Mouse (Mus musculus) liver, embryonic 15.5 days (tissue): ENCODE measurements around the gene Tns2. TPM values are rescaled to one million over a fixed set of nuclear protein-coding genes. Genes with fewer than 3 reads are reported as not detected.

Experiments
- ATAC-seq: fragments of 200-750 bp; cut with Nextera tagmentation; 2 replicates; pipeline ENCODE4 v1.8.0; 2017; ENCODE audit warnings: moderate number of reproducible peaks, mild to moderate bottlenecking, moderate library complexity; ENCODE audit not compliant: insufficient read depth
- H3K27ac ChIP-seq: fragments of 300-500 bp; sonication (generic); replicated peaks from 2 replicates; pipeline ENCODE4 v1.5.1; 2015; ENCODE audit warnings: mild to moderate bottlenecking, inconsistent platforms
- H3K27me3 ChIP-seq: fragments of 300-500 bp; sonication (generic); 2 replicates; pipeline ENCODE4 v1.6.1; 2015; ENCODE audit warnings: mild to moderate bottlenecking, inconsistent platforms
- H3K36me3 ChIP-seq: fragments of 300-500 bp; sonication (generic); replicated peaks from 2 replicates; pipeline ENCODE4 v1.6.1; 2015; ENCODE audit warnings: moderate library complexity, mild to moderate bottlenecking, inconsistent platforms
- H3K4me1 ChIP-seq: fragments of 300-500 bp; sonication (generic); replicated peaks from 2 replicates; pipeline ENCODE4 v1.6.1; 2015; ENCODE audit warnings: inconsistent platforms
- H3K4me2 ChIP-seq: fragments of 300-500 bp; sonication (generic); 2 replicates; pipeline ENCODE4 v1.6.1; 2015; ENCODE audit warnings: moderate library complexity, mild to moderate bottlenecking, inconsistent platforms
- H3K4me3 ChIP-seq: fragments of 300-500 bp; sonication (generic); replicated peaks from 2 replicates; pipeline ENCODE4 v1.5.1; 2015; ENCODE audit warnings: mild to moderate bottlenecking, inconsistent platforms
- H3K9ac ChIP-seq: fragments of 300-500 bp; sonication (generic); 2 replicates; pipeline ENCODE4 v1.6.1; 2015; ENCODE audit warnings: moderate library complexity, mild to moderate bottlenecking, inconsistent platforms
- H3K9me3 ChIP-seq: fragments of 300-500 bp; sonication (generic); replicated peaks from 2 replicates; pipeline ENCODE4 v1.6.1; 2016; ENCODE audit warnings: inconsistent platforms
- WGBS: fragments of 180-500 bp; shearing (Covaris S2); methylation state at CpG from one replicate; pipeline ENCODE4 v1.1.7; 2015; ENCODE audit warnings: mixed read lengths; ENCODE audit not compliant: insufficient replicate concordance; 5-methylcytosine and 5-hydroxymethylcytosine counted together
- polyA plus RNA-seq: library from polyadenylated mRNA; unstranded; fragments of >200 nt; fragmentation: Nextera tagmentation; extraction: Ambion mirVana; gene quantifications from 2 replicates; pipeline ENCODE4 v1.2.1, GENCODE M21; 2015

Gene Tns2
- polyA plus RNA-seq, 1 experiment from 2014 or later, result 5.4 TPM

DNA sequence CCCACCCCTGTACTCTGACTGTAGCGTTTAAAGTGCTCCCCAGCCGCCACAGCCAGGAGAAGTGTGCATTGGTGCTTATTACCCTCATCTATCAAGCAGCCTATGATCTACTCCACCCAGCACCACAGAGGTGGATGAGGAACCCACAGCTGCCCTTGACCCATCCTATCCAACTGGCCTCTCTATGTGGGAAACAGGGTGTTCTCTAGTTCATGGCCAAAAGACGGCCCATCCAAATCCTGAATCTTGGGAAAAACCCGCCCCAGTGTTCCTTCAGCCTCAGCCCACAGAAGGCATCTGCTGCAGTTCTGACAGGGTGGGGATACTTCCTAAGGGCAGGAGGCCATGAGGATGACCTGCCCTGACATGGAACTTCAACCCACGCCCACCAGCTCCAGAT is 20.3 kb downstream of the Tns2 start:
- Histone ChIP-seq H3K36me3 (peaks cover 67% of the 10 kb centered on the region), H3K4me1 (peaks cover 7% of the 10 kb centered on the region)

DNA sequence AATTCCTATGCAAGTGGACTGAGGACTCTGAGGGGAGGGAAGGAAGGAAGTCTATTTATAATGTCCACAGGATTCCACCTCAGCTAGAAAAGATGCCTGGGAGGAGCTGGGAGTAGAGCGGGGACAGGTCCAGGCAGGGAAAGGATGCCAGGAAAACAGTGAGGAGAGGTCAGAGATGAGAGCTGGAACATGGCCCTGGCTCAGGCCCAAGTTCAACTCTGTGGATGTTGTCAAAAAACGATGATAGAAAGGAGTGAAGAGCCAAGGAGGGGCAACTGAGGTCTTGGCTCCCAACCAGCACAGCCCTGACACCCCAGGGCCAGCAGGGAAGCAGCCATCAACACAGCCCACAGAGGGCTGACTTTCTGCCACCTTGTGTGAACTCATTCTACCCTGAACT is 26.1 kb downstream of the Tns2 start:
- Histone ChIP-seq H3K9ac (no peak overlapping the region), H3K4me3 (no peak overlapping the region), H3K4me2 (no peak overlapping the region), H3K9me3 (no peaks in the 10 kb centered on the region), H3K4me1 (no peaks in the 10 kb centered on the region), H3K27me3 (no peaks in the 10 kb centered on the region), H3K36me3 (peaks cover 76% of the 10 kb centered on the region), H3K27ac (no peak overlapping the region)
- 0 out of 2 replicates have a peak, but pooled peaks have one; percentile 15 for ATAC-seq
- WGBS, result 57% methylated on average over 2 of the region's 2 CpGs

More for the DNA sequence above, 20.3 kb downstream of the Tns2 start:
- no peak overlapping the region for H3K4me2 ChIP-seq
- ATAC-seq, result no peak
- H3K27me3 ChIP-seq, result no peaks in the 10 kb centered on the region
- H3K27ac ChIP-seq, result no peak overlapping the region
- H3K9me3 ChIP-seq, result no peaks in the 10 kb centered on the region
- H3K9ac ChIP-seq, result no peak overlapping the region
- no peak overlapping the region for H3K4me3 ChIP-seq
- WGBS, result 71% methylated on average over 5 of the region's 5 CpGs

DNA sequence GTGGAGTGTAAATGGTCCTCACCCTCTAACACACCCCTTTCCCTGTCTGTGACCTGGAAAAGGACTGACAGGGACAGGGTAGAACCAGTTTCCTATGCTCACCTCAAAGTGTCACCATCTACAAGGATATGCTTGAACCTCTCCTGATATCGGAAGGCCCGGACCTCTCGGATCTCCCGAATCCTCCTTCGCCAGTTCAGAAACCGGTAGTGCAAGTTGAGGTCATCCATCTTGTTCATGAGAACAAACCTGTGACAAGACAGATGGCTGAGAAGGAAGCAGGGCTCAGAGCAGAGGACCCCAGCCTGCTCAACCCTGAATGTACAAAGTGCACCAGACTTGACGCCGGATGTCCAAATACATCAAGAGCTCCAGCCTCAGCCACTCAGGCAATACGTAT is 33.1 kb downstream of the Tns2 start:
- Histone ChIP-seq H3K27ac (no peak overlapping the region), H3K9me3 (no peaks in the 10 kb centered on the region), H3K9ac (no peak overlapping the region), H3K4me3 (no peak overlapping the region), H3K27me3 (no peaks in the 10 kb centered on the region), H3K36me3 (peaks cover 50% of the 10 kb centered on the region), H3K4me1 (peaks cover 30% of the 10 kb centered on the region), H3K4me2 (no peak overlapping the region)
- ATAC-seq, result no peak
- 87% methylated on average over 9 of the region's 9 CpGs for WGBS

DNA sequence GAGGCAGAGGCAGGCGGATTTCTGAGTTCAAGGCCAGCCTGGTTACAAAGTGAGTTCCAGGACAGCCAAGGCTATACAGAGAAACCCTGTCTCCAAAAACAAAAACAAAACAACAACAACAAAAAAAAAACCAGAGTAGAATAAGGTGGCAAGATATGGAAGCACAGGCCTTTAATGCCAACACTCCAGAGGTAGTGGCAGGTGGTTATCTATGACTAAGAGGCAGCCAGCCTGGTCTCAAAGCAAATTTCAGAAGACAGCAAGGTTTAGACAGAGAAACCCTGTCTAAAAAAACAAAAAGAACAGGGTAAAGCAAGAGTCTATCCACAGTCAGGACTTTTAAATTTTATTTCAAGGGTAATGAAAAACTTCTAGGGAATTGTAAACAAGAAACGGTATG is 34.5 kb downstream of the Tns2 start:
- 83% methylated on average over 2 of the region's 2 CpGs for WGBS
- no peaks in the 10 kb centered on the region for H3K9me3 ChIP-seq
- no peak overlapping the region; the same call in 1 of the 2 replicates for H3K4me3 ChIP-seq

DNA sequence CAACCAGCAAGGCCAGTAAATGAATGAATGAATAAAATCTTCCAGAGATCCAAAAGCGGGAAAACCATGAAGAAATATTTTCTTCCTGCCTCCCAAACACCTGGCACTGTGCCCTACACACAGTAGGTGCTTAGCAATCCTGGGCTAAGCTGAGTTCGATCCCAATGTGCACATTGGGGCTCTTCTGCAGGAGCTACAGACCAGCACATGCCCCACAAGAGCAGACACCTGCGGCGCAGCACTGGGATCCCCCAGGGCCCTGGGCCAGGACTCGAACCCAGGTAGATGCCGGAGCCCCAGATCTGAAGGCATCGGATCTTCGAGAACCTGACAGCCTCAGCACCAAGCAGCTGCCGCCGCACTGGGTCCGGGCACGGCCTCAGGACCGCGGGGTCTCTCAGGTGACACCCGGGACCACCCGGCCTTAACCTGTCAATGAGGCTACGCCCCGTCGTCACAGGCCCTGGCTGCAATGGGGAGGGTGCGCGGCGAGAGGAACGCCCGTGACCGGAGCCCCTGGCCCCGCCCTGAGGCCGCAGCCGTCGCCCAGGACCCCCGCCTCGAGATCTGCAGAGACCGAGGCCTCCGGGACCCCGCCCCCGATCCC is 35.4 kb downstream of the Tns2 start:
- peak; percentile 65 for ATAC-seq
- H3K27me3 ChIP-seq, result 0 out of 2 replicates have a peak, but pooled peaks cover 9% of the 10 kb centered on the region
- H3K4me3 ChIP-seq, result peak overlapping the region; percentile 82
- peak overlapping the region; percentile 79 for H3K9ac ChIP-seq
- no peaks in the 10 kb centered on the region for H3K9me3 ChIP-seq
- peaks cover 27% of the 10 kb centered on the region for H3K36me3 ChIP-seq
- peaks cover 30% of the 10 kb centered on the region for H3K4me1 ChIP-seq
- peak overlapping the region; percentile 84 for H3K27ac ChIP-seq
- WGBS, result 3% methylated on average over 33 of the region's 35 CpGs
- H3K4me2 ChIP-seq, result peak overlapping the region; percentile 94

More for the DNA sequence above, 34.5 kb downstream of the Tns2 start:
- Histone ChIP-seq H3K4me1 (peaks cover 30% of the 10 kb centered on the region), H3K36me3 (peaks cover 36% of the 10 kb centered on the region), H3K9ac (0 out of 2 replicates have a peak overlapping the region, but pooled peaks have one; percentile 79), H3K27me3 (0 out of 2 replicates have a peak, but pooled peaks cover 9% of the 10 kb centered on the region), H3K27ac (peak overlapping the region; percentile 84), H3K4me2 (peak overlapping the region; percentile 94)
- ATAC-seq, result no peak

DNA sequence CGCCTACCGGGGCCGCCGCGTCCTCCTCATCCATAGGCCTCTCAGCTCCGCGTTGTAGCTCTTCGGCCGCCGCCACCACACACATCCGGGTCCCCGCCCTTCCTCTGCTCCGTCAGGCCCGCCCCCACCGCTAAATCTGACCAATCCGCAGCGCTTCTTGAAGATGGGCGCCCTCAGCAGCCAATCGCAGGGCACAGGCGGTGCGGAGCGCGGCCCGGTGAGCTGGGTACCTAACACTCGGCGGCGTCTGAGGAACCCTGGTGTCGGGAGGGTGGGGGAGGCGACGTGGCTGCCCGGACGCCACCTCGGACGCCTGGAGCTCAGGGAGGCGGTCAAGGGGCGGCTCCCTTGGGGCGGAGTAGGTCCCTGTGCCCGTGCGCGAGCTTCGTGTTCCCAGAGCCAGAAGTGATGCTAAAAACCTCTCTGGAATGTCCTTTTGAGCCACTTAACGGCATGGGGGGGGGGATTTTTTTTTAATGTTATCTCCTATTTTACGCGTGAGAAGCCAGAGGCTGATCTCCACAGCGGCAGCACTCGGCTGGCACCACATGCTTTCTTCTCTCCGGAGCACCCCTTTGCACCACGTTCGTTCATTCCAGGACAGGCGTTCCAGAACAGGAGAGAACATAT is 36.0 kb downstream of the Tns2 start, which contains the start of gene Spryd3:
Spryd3 (minus strand) TSS at position 106 of the 630 bp plus-strand sequence.
- under 1% methylated on average over 43 of the region's 50 CpGs for WGBS
- H3K4me1 ChIP-seq, result peaks cover 30% of the 10 kb centered on the region
- peak within 1 kb of the TSS; percentile 84 for H3K27ac ChIP-seq
- H3K4me3 ChIP-seq, result peak within 1 kb of the TSS; percentile 82
- H3K36me3 ChIP-seq, result peaks cover 21% of the 10 kb centered on the region
- ATAC-seq, result peak; percentile 99
- H3K9me3 ChIP-seq, result no peaks in the 10 kb centered on the region
- peak within 1 kb of the TSS; percentile 94 for H3K4me2 ChIP-seq
- peaks cover 9% of the 10 kb centered on the region for H3K27me3 ChIP-seq
- peak within 1 kb of the TSS; percentile 79 for H3K9ac ChIP-seq

DNA sequence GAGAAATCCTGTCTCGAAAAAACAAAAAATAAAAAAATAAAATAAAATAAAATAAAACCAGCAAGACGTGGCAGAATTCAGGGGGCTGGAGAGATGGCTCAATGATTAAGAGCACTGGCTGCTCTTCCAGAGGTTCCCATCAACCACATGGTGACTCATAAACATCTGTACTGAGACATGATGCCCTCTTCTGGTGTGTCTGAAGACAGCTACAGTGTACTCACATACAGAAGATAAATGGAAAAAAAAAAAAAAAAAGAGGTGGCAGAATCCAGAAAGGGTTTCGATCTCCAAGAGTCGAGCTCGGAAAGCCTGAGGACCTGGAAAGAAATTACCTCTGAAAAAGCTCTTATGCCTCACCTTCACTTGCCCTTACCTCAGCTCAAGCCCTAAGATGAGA is 40.9 kb downstream of the Tns2 start:
- H3K4me2 ChIP-seq, result no peak overlapping the region
- no peak for ATAC-seq
- H3K4me1 ChIP-seq, result peaks cover 24% of the 10 kb centered on the region
- H3K27ac ChIP-seq, result no peak overlapping the region
- no peaks in the 10 kb centered on the region for H3K9me3 ChIP-seq
- no peak overlapping the region for H3K4me3 ChIP-seq
- H3K9ac ChIP-seq, result no peak overlapping the region
- H3K36me3 ChIP-seq, result no peaks in the 10 kb centered on the region
- H3K27me3 ChIP-seq, result peaks cover 58% of the 10 kb centered on the region
- 70% methylated on average over 5 of the region's 5 CpGs for WGBS

DNA sequence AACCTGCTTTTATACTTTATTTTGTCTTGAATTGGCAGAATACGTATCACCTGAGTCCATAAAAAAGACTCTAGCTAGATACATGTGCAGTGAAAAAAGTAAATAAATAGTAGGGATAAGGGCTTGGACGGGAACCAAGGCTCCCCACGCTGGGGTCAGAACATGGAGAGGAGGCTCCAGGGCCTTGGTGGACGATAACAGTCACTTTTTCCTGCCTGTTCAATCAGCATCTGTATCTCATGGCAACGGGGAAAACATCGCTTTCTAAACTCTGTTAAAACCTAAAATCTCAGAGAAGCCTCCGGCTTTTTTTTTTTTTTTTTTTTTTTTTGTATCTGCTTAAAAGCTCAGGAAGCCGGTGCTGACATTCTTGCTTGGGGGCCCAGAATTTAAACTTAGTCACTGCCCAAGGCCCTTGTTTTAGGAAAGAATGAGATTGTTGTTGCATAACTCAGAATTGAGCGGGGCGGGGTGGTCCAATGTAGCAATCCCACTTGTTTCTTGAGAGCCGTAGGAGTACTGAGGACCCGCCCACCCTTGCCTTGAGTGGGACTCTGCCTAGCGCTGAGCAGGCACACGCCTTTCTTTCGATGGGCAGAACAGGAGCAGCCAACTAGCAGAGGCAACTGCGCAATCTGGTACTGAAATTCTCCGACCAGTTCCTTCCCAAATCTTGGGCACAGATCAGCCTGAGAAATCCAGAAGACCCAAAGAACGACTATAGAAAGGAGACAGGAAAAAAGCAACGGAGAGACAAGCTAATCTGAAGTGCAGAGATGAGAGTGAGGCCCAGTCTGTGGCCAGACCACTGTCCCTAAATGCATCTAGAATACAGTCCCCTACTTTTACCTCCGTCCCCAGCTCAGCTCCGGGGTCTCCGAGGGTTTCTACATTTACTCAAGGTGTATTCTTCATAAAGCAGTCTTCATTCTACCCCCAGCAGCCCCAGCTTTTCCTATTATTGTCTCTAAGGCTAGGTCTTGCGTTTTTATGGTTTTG is 43.0 kb downstream of the Tns2 start:
- Histone ChIP-seq H3K4me3 (no peak overlapping the region), H3K4me1 (peaks cover 23% of the 10 kb centered on the region), H3K9ac (no peak overlapping the region), H3K27ac (no peak overlapping the region), H3K36me3 (no peaks in the 10 kb centered on the region), H3K27me3 (peaks cover 60% of the 10 kb centered on the region), H3K9me3 (no peaks in the 10 kb centered on the region), H3K4me2 (no peak overlapping the region)
- no peak for ATAC-seq
- 49% methylated on average over 23 of the region's 23 CpGs for WGBS

DNA sequence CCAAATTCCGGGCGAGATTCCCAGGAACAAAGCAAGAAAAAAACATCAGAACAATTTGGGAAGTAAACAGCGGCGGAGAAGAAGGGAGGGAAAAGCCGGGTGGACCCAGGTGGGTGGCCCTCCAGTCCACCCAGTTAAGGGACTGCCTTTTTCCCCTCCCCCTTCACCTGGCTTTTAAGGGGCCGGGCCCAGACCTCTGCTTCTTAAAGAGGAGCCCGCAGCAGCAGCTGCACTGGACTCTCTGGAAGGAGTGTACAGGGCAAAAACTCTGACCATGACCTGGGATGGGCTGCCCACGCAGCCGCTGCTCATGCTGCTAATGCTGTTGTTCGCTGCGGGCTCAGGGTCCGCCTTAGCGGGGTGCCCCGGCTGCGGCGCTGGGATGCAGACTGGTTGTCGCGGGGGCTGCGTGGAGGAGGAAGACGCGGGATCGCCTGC is 44.1 kb downstream of the Tns2 start, which contains the start of gene Igfbp6:
Igfbp6 (plus strand) TSS at position 89 of the 438 bp plus-strand sequence.
- peak within 1 kb of the TSS; percentile 20; the same call in 1 of the 2 replicates for H3K4me3 ChIP-seq
- no peak for ATAC-seq
- H3K4me1 ChIP-seq, result peaks cover 27% of the 10 kb centered on the region
- WGBS, result 14% methylated on average over 22 of the region's 22 CpGs
- H3K9me3 ChIP-seq, result no peaks in the 10 kb centered on the region
- H3K4me2 ChIP-seq, result peak within 1 kb of the TSS; percentile 41
- H3K27ac ChIP-seq, result no peak within 1 kb of the TSS
- peaks cover 55% of the 10 kb centered on the region for H3K27me3 ChIP-seq
- H3K9ac ChIP-seq, result no peak within 1 kb of the TSS
- no peaks in the 10 kb centered on the region for H3K36me3 ChIP-seq

DNA sequence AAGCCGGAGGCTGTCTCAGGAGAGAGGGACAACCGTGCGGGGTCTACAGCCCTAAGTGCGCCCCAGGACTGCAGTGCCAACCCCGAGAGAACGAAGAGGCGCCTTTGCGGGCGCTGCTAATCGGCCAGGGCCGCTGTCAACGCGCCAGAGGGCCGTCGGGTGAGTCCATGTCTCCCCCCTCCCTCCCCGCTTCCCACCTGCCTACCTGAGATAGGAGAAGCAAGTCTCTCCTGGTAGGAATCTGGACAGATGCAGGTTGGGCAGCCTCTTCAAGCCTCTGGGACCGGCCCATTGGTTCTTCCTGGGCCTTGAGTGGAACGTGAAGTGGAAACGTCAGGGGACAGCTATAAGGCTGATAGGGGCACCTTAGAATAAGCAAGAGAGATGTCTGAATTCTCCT is 44.5 kb downstream of the Tns2 start:
- Histone ChIP-seq H3K27me3 (peaks cover 51% of the 10 kb centered on the region), H3K4me1 (peaks cover 31% of the 10 kb centered on the region), H3K4me3 (peak overlapping the region; percentile 20; the same call in 1 of the 2 replicates), H3K9ac (no peak overlapping the region), H3K27ac (no peak overlapping the region), H3K36me3 (no peaks in the 10 kb centered on the region), H3K4me2 (peak overlapping the region; percentile 41), H3K9me3 (no peaks in the 10 kb centered on the region)
- no peak for ATAC-seq
- 21% methylated on average over 19 of the region's 19 CpGs for WGBS
